9 mouse cellular contexts compared by ENCODE assay signal in the genomic region with DNA sequence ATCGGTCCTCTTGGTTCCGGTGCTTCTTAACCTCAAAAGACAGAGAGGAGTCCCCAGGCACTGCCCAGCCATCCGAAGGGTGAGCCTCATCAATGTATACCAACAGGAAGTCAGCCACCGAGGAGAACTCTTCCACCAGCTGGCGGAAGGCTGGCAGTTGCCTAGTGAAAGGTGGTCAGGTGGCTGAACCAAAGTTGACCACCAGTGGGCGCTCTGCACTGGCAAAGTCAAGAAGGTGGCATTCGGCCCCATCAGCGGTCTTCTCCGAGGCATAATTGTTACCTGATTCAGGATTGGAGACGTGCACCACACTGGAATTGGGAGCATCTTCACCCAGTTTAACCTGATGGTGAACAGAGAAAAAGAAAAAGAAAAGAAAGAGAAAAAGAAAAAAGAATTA. TPM values are rescaled to one million over a fixed set of nuclear protein-coding genes. Genes with fewer than 3 reads are reported as not detected.
DNase-seq lines count a peak whose midpoint lies in the region; ATAC-seq and TF ChIP-seq lines count a peak whose summit lies in the region.
"Had no signal": no experiment of that assay in that cellular context is flagged by ENCODE, and none has a peak within 500 bp of the region (broad histone marks: within the 10 kb centered on the region; RNA-seq: fewer than 3 reads in every experiment).

No protein-coding gene starts in this region.

- no peaks in the 10 kb centered on the region for H3K9me3 ChIP-seq in neural tube, embryonic 15.5 days (replicated peaks)
- H3K9me3 ChIP-seq: hindbrain, embryonic 15.5 days had no signal

- H3K36me3 ChIP-seq in neural tube, embryonic 15.5 days, result no peaks in the 10 kb centered on the region
- H3K36me3 ChIP-seq: hindbrain, embryonic 15.5 days had no signal

- TF ChIP-seq CTCF in lung, adult 2 months (IDR thresholded peaks at IDR 0.05; ENCODE audit: insufficient read depth, low read length), result peak; percentile 79

- no peak overlapping the region for H3K4me2 ChIP-seq in neural tube, embryonic 15.5 days
- H3K4me2 ChIP-seq: hindbrain, embryonic 15.5 days had no signal

- no peaks in the 10 kb centered on the region for H3K27me3 ChIP-seq in neural tube, embryonic 15.5 days (replicated peaks)
- H3K27me3 ChIP-seq: hindbrain, embryonic 15.5 days had no signal

- no peaks in the 10 kb centered on the region for H3K4me1 ChIP-seq in neural tube, embryonic 15.5 days
- H3K4me1 ChIP-seq in lung, adult 2 months (ENCODE audit: control insufficient read depth, insufficient read depth, low read length), result no peaks in the 10 kb centered on the region
- H3K4me1 ChIP-seq: hindbrain, embryonic 15.5 days had no signal

- 48% methylated on average over 10 of the region's 10 CpGs for WGBS in neural tube, embryonic 15.5 days
- 37% methylated on average over 10 of the region's 10 CpGs for WGBS in lung, adult 2 months

- H3K27ac ChIP-seq in neural tube, embryonic 15.5 days (replicated peaks), result no peak overlapping the region
- H3K27ac ChIP-seq: hindbrain, embryonic 15.5 days had no signal

- H3K4me3 ChIP-seq in neural tube, embryonic 15.5 days (replicated peaks), result no peak overlapping the region
- no peak overlapping the region for H3K4me3 ChIP-seq in lung, adult 2 months (replicated peaks; ENCODE audit: extremely low read depth, low read depth, low read length)
- H3K4me3 ChIP-seq: hindbrain, embryonic 15.5 days had no signal

- no peak for ATAC-seq in neural tube, embryonic 15.5 days (ENCODE audit: low FRiP score)
- no peak for ATAC-seq in erythroblast, adult 5-6 weeks (replicated peaks; ENCODE audit: low FRiP score, poor library complexity, severe bottlenecking)

- DNase-seq in neural tube, embryonic 10.5 days (ENCODE audit: extremely low spot score, low spot score), result peak; percentile 53
- peak; percentile 68 for DNase-seq in adrenal gland, postnatal 25 days
- DNase-seq in embryo, embryonic 9.5 days (ENCODE audit: extremely low spot score), result peak; percentile 51
- peak; percentile 7 to 63 for DNase-seq in kidney, adult 8-10 months
- DNase-seq in lung, adult 2 months, result peak; percentile 39
- DNase-seq in skeletal muscle tissue, adult 2 months (ENCODE audit: low read depth, low spot score), result peak; percentile 18

- H3K9ac ChIP-seq in neural tube, embryonic 15.5 days (replicated peaks), result no peak overlapping the region
- H3K9ac ChIP-seq: hindbrain, embryonic 15.5 days had no signal

- TF ChIP-seq POLR2A in lung, adult 2 months (IDR thresholded peaks at IDR 0.05; ENCODE audit: borderline replicate concordance, extremely low read depth, low read depth, low read length), result no peak

RNA-seq across cellular contexts. Expression of gene Dio2, which starts 8.6 kb away (rescaled TPM):
- polyA plus RNA-seq in neural tube, embryonic 15.5 days (2015; fragmentation: Nextera tagmentation; extraction: Ambion mirVana), result 0.17 and 0.26 TPM in 2 replicates
- 2.4 and 28.9 TPM in 2 replicates for total RNA-seq in adrenal gland, postnatal 25 days (2021)
- 0.12 and 0.98 TPM in 2 replicates for polyA plus RNA-seq in lung, adult 2 months (2012; rRNA removed)
- 1.5 and 3.5 TPM in 2 replicates for total RNA-seq in erythroblast, adult 5-6 weeks (2015; ENCODE audit: low replicate concordance)
- 3.4 and 4.0 TPM in 2 replicates for total RNA-seq in erythroblast, adult 5-6 weeks (2017; ENCODE audit: low replicate concordance)

Comparison
In these comparisons a context has a peak if more than half of its experiments do, and no peak if none do; other contexts are left out.
1. DNase-seq: peak in every context shown above with its lines; median percentile 68 in adrenal gland, postnatal 25 days; 53 in neural tube, embryonic 10.5 days; 51 in embryo, embryonic 9.5 days; 39 in lung, adult 2 months; 35 in kidney, adult 8-10 months; 18 in skeletal muscle tissue, adult 2 months.